Mouse (Mus musculus) megakaryocyte, embryonic 14.5 days (primary cell): Measurements from ENCODE around the gene Mif. TPM values are rescaled to one million over a fixed set of nuclear protein-coding genes. Genes with fewer than 3 reads are reported as not detected.
"Not testable (repeated sequence)": the region's sequence is repeated elsewhere in the genome, so short reads cannot be mapped to it uniquely, and the experiment has no call there.

Source experiments
- H3K27me3 ChIP-seq: replicated peaks from 2 replicates; pipeline ENCODE3; 2012; ENCODE audit warnings: inconsistent platforms
- H3K36me3 ChIP-seq: replicated peaks from 2 replicates; pipeline ENCODE3; 2012; ENCODE audit warnings: low read length, inconsistent platforms, mixed read lengths
- H3K4me1 ChIP-seq: 2 replicates; pipeline ENCODE4 v1.6.1; 2012; ENCODE audit warnings: inconsistent platforms
- H3K4me3 ChIP-seq: replicated peaks from 2 replicates; pipeline ENCODE3; 2012; ENCODE audit warnings: moderate library complexity, mild to moderate bottlenecking, inconsistent platforms
- H3K9me3 ChIP-seq: 2 replicates; pipeline ENCODE4 v1.6.1; 2012; ENCODE audit warnings: inconsistent platforms
- FLI1 ChIP-seq: IDR thresholded peaks from 2 replicates; pipeline ENCODE4 v1.6.1; 2012; ENCODE audit warnings: low read length, inconsistent platforms, mixed read lengths
- GATA1 ChIP-seq: IDR thresholded peaks from 3 replicates; pipeline ENCODE4 v1.6.1; 2012; ENCODE audit warnings: mixed read lengths, low read length, inconsistent platforms, borderline replicate concordance
- polyA plus RNA-seq: library from polyadenylated mRNA; stranded (reverse); fragments of >175 nt; gene quantifications from 2 replicates; pipeline ENCODE4 v1.2.3, GENCODE M21; 2012; ENCODE audit warnings: low replicate concordance; ENCODE audit not compliant: insufficient read depth

Gene Mif
- 3,756 and 4,116 TPM in 2 replicates for polyA plus RNA-seq

- H3K9me3 ChIP-seq, result peaks cover 17% of the 10 kb centered on the region
- peaks cover 62% of the 10 kb centered on the region for H3K4me1 ChIP-seq
- not testable (repeated sequence) for H3K27me3 ChIP-seq
- peaks cover 43% of the 10 kb centered on the region for H3K36me3 ChIP-seq
- H3K4me3 ChIP-seq, result peak within 1 kb of the TSS; percentile 94
These were observed at the start of gene Mif for GRCm38 (mm10) chr10:75859786-75860470. Gene Mif, minus strand, starts transcription at chr10:75860240.

DNA sequence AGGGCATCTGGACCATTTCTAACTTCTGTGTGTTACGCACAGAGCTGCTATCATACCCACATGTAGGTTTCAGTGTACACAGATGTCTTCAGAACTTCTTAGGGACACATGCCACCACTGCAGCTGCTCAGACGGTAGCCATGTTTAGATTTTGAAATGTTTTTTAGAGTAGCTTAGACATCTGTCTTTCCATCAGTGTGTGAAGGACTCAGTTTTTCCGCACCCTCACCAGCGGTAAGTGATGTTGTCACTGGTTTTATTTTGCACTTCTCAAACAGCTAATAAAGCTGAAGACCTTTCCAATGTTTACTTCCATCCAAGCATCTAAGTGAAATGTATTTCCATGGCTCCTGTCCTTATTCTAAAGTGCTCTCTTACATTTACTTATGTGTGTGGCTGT, 46.8 kb upstream of the Mif start:
- no peak overlapping the region for H3K4me3 ChIP-seq
- no peak for TF ChIP-seq GATA1
- no peak for TF ChIP-seq FLI1
- peaks cover 19% of the 10 kb centered on the region for H3K4me1 ChIP-seq
- no peaks in the 10 kb centered on the region for H3K27me3 ChIP-seq
- H3K9me3 ChIP-seq, result no peaks in the 10 kb centered on the region
- peaks cover 92% of the 10 kb centered on the region for H3K36me3 ChIP-seq

GRCm38 (mm10) chr10:75904391-75904790, 44.4 kb upstream of the Mif start:
- Histone ChIP-seq H3K9me3 (no peaks in the 10 kb centered on the region), H3K27me3 (no peaks in the 10 kb centered on the region), H3K4me1 (peaks cover under 1% of the 10 kb centered on the region; the same call in 1 of the 2 replicates), H3K36me3 (peaks cover 93% of the 10 kb centered on the region), H3K4me3 (no peak overlapping the region)
- no peak for TF ChIP-seq GATA1
- TF ChIP-seq FLI1, result no peak

GRCm38 (mm10) chr10:75898846-75899245, 38.8 kb upstream of the Mif start:
- H3K4me1 ChIP-seq, result peaks cover 27% of the 10 kb centered on the region
- H3K9me3 ChIP-seq, result no peaks in the 10 kb centered on the region
- TF ChIP-seq FLI1 (no peak), GATA1 (no peak)
- H3K27me3 ChIP-seq, result no peaks in the 10 kb centered on the region
- H3K36me3 ChIP-seq, result peaks cover 99% of the 10 kb centered on the region
- H3K4me3 ChIP-seq, result no peak overlapping the region

DNA sequence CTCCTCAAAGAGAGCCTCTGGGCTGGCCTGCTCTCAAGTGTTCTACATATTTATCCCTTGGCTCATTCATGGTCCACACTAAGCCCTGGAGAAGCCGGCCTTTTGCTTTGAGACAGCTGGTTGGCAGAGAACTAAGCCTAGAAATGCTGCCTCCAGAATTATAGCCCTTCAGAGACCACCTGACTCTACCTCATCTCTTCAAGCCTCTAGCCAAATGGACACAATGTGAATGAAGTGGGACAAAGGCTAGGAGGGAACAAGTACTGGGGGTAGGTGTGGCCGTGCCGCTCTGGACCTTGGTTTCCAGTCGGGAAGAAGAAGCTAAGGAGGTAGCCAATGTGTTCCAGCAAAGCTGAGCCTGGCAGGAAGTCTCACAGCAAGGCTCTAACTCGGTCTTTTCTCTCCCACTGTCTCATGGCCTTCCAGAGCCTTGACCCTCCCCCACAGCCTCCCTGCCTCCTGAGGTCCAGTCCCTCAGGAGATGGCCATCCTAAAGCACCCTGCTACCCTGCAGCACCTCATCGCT, 38.1 kb upstream of the Mif start:
- TF ChIP-seq GATA1, result no peak
- TF ChIP-seq FLI1, result no peak
- Histone ChIP-seq H3K36me3 (peaks cover 95% of the 10 kb centered on the region), H3K4me3 (no peak overlapping the region), H3K27me3 (no peaks in the 10 kb centered on the region), H3K9me3 (no peaks in the 10 kb centered on the region), H3K4me1 (peaks cover 34% of the 10 kb centered on the region)

GRCm38 (mm10) chr10:75897373-75897772, 37.3 kb upstream of the Mif start:
- Histone ChIP-seq H3K9me3 (no peaks in the 10 kb centered on the region), H3K4me3 (no peak overlapping the region), H3K4me1 (peaks cover 41% of the 10 kb centered on the region), H3K27me3 (no peaks in the 10 kb centered on the region), H3K36me3 (peaks cover 88% of the 10 kb centered on the region)
- no peak for TF ChIP-seq FLI1
- no peak for TF ChIP-seq GATA1

DNA sequence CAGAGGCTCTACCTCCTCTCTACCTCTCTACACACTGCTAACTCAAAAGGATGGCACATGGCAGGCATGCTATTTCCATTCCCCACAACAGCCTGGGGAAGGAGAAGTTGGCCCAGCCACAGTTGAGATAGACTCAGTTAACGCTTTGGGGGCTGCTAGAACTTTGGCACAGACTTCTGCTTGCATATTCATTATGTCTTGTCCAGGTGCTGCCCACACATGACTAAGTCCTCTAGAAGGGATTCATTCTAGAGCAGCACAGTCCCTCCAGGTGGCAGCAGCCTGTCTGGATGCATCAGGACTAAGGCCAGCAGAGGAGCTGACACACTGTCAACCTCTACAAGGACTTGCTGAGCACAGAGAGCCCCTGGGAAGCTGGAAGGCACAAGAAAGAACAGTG, 36.2 kb upstream of the Mif start:
- TF ChIP-seq GATA1 (no peak), FLI1 (no peak)
- Histone ChIP-seq H3K36me3 (peaks cover 76% of the 10 kb centered on the region), H3K27me3 (no peaks in the 10 kb centered on the region), H3K9me3 (no peaks in the 10 kb centered on the region), H3K4me3 (no peak overlapping the region), H3K4me1 (peaks cover 41% of the 10 kb centered on the region)

DNA sequence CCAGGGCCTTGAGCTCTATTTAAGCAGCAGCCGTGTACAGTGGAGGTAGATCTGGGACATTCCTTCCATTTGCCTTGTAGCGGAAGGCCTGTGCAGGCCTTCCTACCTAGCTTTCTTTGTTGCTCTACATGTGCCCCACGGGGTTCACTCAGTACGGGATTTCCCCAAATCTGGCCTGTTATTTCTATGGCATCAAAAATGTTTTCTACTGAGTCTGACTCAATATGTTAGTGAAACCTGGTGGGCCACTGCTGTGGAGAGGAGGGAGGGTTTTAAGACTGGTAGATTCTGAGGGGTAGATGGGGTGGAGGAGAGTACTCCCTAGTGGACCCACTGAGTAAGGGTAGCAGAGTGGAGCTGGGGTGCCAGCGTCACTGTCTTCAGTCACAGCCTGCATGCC, 35.7 kb upstream of the Mif start:
- H3K4me1 ChIP-seq, result peaks cover 41% of the 10 kb centered on the region
- H3K4me3 ChIP-seq, result no peak overlapping the region
- H3K9me3 ChIP-seq, result no peaks in the 10 kb centered on the region
- no peak for TF ChIP-seq FLI1
- TF ChIP-seq GATA1, result no peak
- peaks cover 71% of the 10 kb centered on the region for H3K36me3 ChIP-seq
- no peaks in the 10 kb centered on the region for H3K27me3 ChIP-seq

DNA sequence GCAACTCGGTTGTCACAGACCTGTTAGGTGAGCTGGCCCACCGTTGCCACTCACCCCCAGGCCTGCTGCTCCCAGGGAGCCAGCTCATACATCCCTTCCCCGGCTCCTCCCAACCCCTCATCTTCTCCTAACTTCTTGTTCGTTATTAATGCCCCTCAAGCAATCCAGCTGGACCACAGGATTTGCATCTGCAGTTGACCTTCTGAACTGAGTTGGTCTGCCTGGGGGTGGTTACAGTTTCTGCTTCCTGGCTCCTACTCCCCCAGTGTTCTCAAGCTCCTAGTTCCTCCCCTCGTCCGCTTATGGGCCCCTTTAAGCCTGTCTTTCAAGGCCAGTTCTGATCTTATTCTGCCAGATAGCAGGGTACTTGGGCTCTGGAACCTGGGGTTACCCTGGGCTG, 34.6 kb upstream of the Mif start:
- Histone ChIP-seq H3K27me3 (no peaks in the 10 kb centered on the region), H3K4me1 (peaks cover 49% of the 10 kb centered on the region), H3K4me3 (no peak overlapping the region), H3K36me3 (peaks cover 61% of the 10 kb centered on the region), H3K9me3 (no peaks in the 10 kb centered on the region)
- TF ChIP-seq FLI1 (no peak), GATA1 (no peak)

- peaks cover 48% of the 10 kb centered on the region for H3K36me3 ChIP-seq
- H3K4me1 ChIP-seq, result peaks cover 51% of the 10 kb centered on the region
- H3K9me3 ChIP-seq, result no peaks in the 10 kb centered on the region
- TF ChIP-seq FLI1 (no peak), GATA1 (no peak)
- peak within 1 kb of the TSS; percentile 91 for H3K4me3 ChIP-seq
- H3K27me3 ChIP-seq, result peaks cover 6% of the 10 kb centered on the region
These were observed 33.2 kb upstream of the Mif start, which contains the start of gene Derl3 for GRCm38 (mm10) chr10:75893089-75893750. Gene Derl3, plus strand, starts transcription at chr10:75893413.
